Mouse (Mus musculus): ENCODE data around the gene Pgd. TPM values are rescaled to one million over a fixed set of nuclear protein-coding genes. Genes with fewer than 3 reads are reported as not detected.

The Pgd gene
- polyA plus RNA-seq, 1 experiment from 2014 or later = 69.3 TPM

- Histone ChIP-seq H3K4me3 (ENCODE audit: low read depth, low read length) (no peak overlapping the region), H3K9me3 (ENCODE audit: control insufficient read depth, low read depth, low read length) (no peaks in the 10 kb centered on the region), H3K27ac (ENCODE audit: low read length) (no peak overlapping the region), H3K9ac (replicated peaks; ENCODE audit: low read depth, low read length) (no peak overlapping the region), H3K27me3 (ENCODE audit: control insufficient read depth, insufficient read depth, low read length) (no peaks in the 10 kb centered on the region), H3K4me1 (ENCODE audit: control insufficient read depth, insufficient read depth, low read length) (no peaks in the 10 kb centered on the region), H3K36me3 (ENCODE audit: control insufficient read depth, insufficient read depth, low read length) (peaks cover 32% of the 10 kb centered on the region), H3K4me2 (replicated peaks; ENCODE audit: low read depth, low read length) (no peak overlapping the region)
- WGBS = 63% methylated on average over 5 of the region's 5 CpGs
- ATAC-seq (ENCODE audit: insufficient number of reproducible peaks, insufficient read depth, low FRiP score, low read depth) = no peak
Measured at GRCm38 (mm10) chr4:149164150-149164549, 2.4 kb downstream of the Pgd start.

GRCm38 (mm10) chr4:149163196-149163595 is 3.4 kb downstream of the Pgd start:
- Histone ChIP-seq H3K36me3 (ENCODE audit: control insufficient read depth, insufficient read depth, low read length) (peaks cover 39% of the 10 kb centered on the region), H3K9me3 (ENCODE audit: control insufficient read depth, low read depth, low read length) (no peaks in the 10 kb centered on the region), H3K9ac (replicated peaks; ENCODE audit: low read depth, low read length) (no peak overlapping the region), H3K4me1 (ENCODE audit: control insufficient read depth, insufficient read depth, low read length) (no peaks in the 10 kb centered on the region), H3K4me2 (replicated peaks; ENCODE audit: low read depth, low read length) (no peak overlapping the region), H3K27me3 (ENCODE audit: control insufficient read depth, insufficient read depth, low read length) (no peaks in the 10 kb centered on the region), H3K27ac (ENCODE audit: low read length) (no peak overlapping the region), H3K4me3 (ENCODE audit: low read depth, low read length) (no peak overlapping the region)
- 68% methylated on average over 1 of the region's 1 CpGs for WGBS
- no peak for ATAC-seq (ENCODE audit: insufficient number of reproducible peaks, insufficient read depth, low FRiP score, low read depth)

GRCm38 (mm10) chr4:149161166-149161565 is 5.4 kb downstream of the Pgd start:
- Histone ChIP-seq H3K9me3 (ENCODE audit: control insufficient read depth, low read depth, low read length) (no peaks in the 10 kb centered on the region), H3K4me2 (replicated peaks; ENCODE audit: low read depth, low read length) (no peak overlapping the region), H3K9ac (replicated peaks; ENCODE audit: low read depth, low read length) (no peak overlapping the region), H3K4me1 (ENCODE audit: control insufficient read depth, insufficient read depth, low read length) (no peaks in the 10 kb centered on the region), H3K27me3 (ENCODE audit: control insufficient read depth, insufficient read depth, low read length) (no peaks in the 10 kb centered on the region), H3K4me3 (ENCODE audit: low read depth, low read length) (no peak overlapping the region), H3K27ac (ENCODE audit: low read length) (no peak overlapping the region), H3K36me3 (ENCODE audit: control insufficient read depth, insufficient read depth, low read length) (peaks cover 57% of the 10 kb centered on the region)
- no peak for ATAC-seq (ENCODE audit: insufficient number of reproducible peaks, insufficient read depth, low FRiP score, low read depth)
- 96% methylated on average over 6 of the region's 6 CpGs for whole genome bisulfite sequencing

GRCm38 (mm10) chr4:149159891-149160290 is 6.7 kb downstream of the Pgd start:
- Histone ChIP-seq H3K4me1 (ENCODE audit: control insufficient read depth, insufficient read depth, low read length) (no peaks in the 10 kb centered on the region), H3K9me3 (ENCODE audit: control insufficient read depth, low read depth, low read length) (no peaks in the 10 kb centered on the region), H3K27ac (ENCODE audit: low read length) (no peak overlapping the region), H3K9ac (replicated peaks; ENCODE audit: low read depth, low read length) (no peak overlapping the region), H3K27me3 (ENCODE audit: control insufficient read depth, insufficient read depth, low read length) (no peaks in the 10 kb centered on the region), H3K4me2 (replicated peaks; ENCODE audit: low read depth, low read length) (no peak overlapping the region), H3K36me3 (ENCODE audit: control insufficient read depth, insufficient read depth, low read length) (peaks cover 68% of the 10 kb centered on the region), H3K4me3 (ENCODE audit: low read depth, low read length) (no peak overlapping the region)
- ATAC-seq (ENCODE audit: insufficient number of reproducible peaks, insufficient read depth, low FRiP score, low read depth) = no peak
- 82% methylated on average over 13 of the region's 13 CpGs for WGBS

GRCm38 (mm10) chr4:149159203-149159602 is 7.4 kb downstream of the Pgd start:
- 84% methylated on average over 2 of the region's 2 CpGs for WGBS
- H3K27ac ChIP-seq (ENCODE audit: low read length) = no peak overlapping the region
- H3K4me3 ChIP-seq (ENCODE audit: low read depth, low read length) = no peak overlapping the region
- ATAC-seq (ENCODE audit: insufficient number of reproducible peaks, insufficient read depth, low FRiP score, low read depth) = no peak
- peaks cover 75% of the 10 kb centered on the region for H3K36me3 ChIP-seq (ENCODE audit: control insufficient read depth, insufficient read depth, low read length)
- H3K4me1 ChIP-seq (ENCODE audit: control insufficient read depth, insufficient read depth, low read length) = no peaks in the 10 kb centered on the region
- H3K9me3 ChIP-seq (ENCODE audit: control insufficient read depth, low read depth, low read length) = no peaks in the 10 kb centered on the region
- H3K4me2 ChIP-seq (replicated peaks; ENCODE audit: low read depth, low read length) = no peak overlapping the region
- H3K9ac ChIP-seq (replicated peaks; ENCODE audit: low read depth, low read length) = no peak overlapping the region
- no peaks in the 10 kb centered on the region for H3K27me3 ChIP-seq (ENCODE audit: control insufficient read depth, insufficient read depth, low read length)

- no peaks in the 10 kb centered on the region for H3K27me3 ChIP-seq (ENCODE audit: control insufficient read depth, insufficient read depth, low read length)
- no peak overlapping the region for H3K9ac ChIP-seq (replicated peaks; ENCODE audit: low read depth, low read length)
- WGBS = 86% methylated on average over 8 of the region's 8 CpGs
- no peak overlapping the region for H3K4me2 ChIP-seq (replicated peaks; ENCODE audit: low read depth, low read length)
- no peak for ATAC-seq (ENCODE audit: insufficient number of reproducible peaks, insufficient read depth, low FRiP score, low read depth)
- peaks cover 91% of the 10 kb centered on the region for H3K36me3 ChIP-seq (ENCODE audit: control insufficient read depth, insufficient read depth, low read length)
- H3K9me3 ChIP-seq (ENCODE audit: control insufficient read depth, low read depth, low read length) = no peaks in the 10 kb centered on the region
- no peaks in the 10 kb centered on the region for H3K4me1 ChIP-seq (ENCODE audit: control insufficient read depth, insufficient read depth, low read length)
- H3K27ac ChIP-seq (ENCODE audit: low read length) = no peak overlapping the region
- no peak overlapping the region for H3K4me3 ChIP-seq (ENCODE audit: low read depth, low read length)
Measured at GRCm38 (mm10) chr4:149157415-149157973, 9.1 kb downstream of the Pgd start.

GRCm38 (mm10) chr4:149155711-149156110 is 10.9 kb downstream of the Pgd start:
- ATAC-seq (ENCODE audit: insufficient number of reproducible peaks, insufficient read depth, low FRiP score, low read depth) = no peak
- Histone ChIP-seq H3K4me2 (replicated peaks; ENCODE audit: low read depth, low read length) (no peak overlapping the region), H3K4me1 (ENCODE audit: control insufficient read depth, insufficient read depth, low read length) (no peaks in the 10 kb centered on the region), H3K9ac (replicated peaks; ENCODE audit: low read depth, low read length) (no peak overlapping the region), H3K36me3 (ENCODE audit: control insufficient read depth, insufficient read depth, low read length) (peaks cover 88% of the 10 kb centered on the region), H3K27ac (ENCODE audit: low read length) (no peak overlapping the region), H3K4me3 (ENCODE audit: low read depth, low read length) (no peak overlapping the region), H3K9me3 (ENCODE audit: control insufficient read depth, low read depth, low read length) (no peaks in the 10 kb centered on the region), H3K27me3 (ENCODE audit: control insufficient read depth, insufficient read depth, low read length) (no peaks in the 10 kb centered on the region)
- 95% methylated on average over 6 of the region's 6 CpGs for WGBS

- 97% methylated on average over 7 of the region's 7 CpGs for WGBS
- no peak overlapping the region for H3K4me3 ChIP-seq (ENCODE audit: low read depth, low read length)
- no peaks in the 10 kb centered on the region for H3K9me3 ChIP-seq (ENCODE audit: control insufficient read depth, low read depth, low read length)
- H3K4me2 ChIP-seq (replicated peaks; ENCODE audit: low read depth, low read length) = no peak overlapping the region
- no peaks in the 10 kb centered on the region for H3K4me1 ChIP-seq (ENCODE audit: control insufficient read depth, insufficient read depth, low read length)
- no peak overlapping the region for H3K27ac ChIP-seq (ENCODE audit: low read length)
- no peaks in the 10 kb centered on the region for H3K27me3 ChIP-seq (ENCODE audit: control insufficient read depth, insufficient read depth, low read length)
- ATAC-seq (ENCODE audit: insufficient number of reproducible peaks, insufficient read depth, low FRiP score, low read depth) = no peak
- peaks cover 87% of the 10 kb centered on the region for H3K36me3 ChIP-seq (ENCODE audit: control insufficient read depth, insufficient read depth, low read length)
- no peak overlapping the region for H3K9ac ChIP-seq (replicated peaks; ENCODE audit: low read depth, low read length)
Measured at GRCm38 (mm10) chr4:149154859-149155258, 11.7 kb downstream of the Pgd start.

- H3K27me3 ChIP-seq (ENCODE audit: control insufficient read depth, insufficient read depth, low read length) = no peaks in the 10 kb centered on the region
- no peak overlapping the region for H3K9ac ChIP-seq (replicated peaks; ENCODE audit: low read depth, low read length)
- H3K27ac ChIP-seq (ENCODE audit: low read length) = no peak overlapping the region
- no peaks in the 10 kb centered on the region for H3K9me3 ChIP-seq (ENCODE audit: control insufficient read depth, low read depth, low read length)
- 89% methylated on average over 11 of the region's 11 CpGs for WGBS
- no peak overlapping the region for H3K4me2 ChIP-seq (replicated peaks; ENCODE audit: low read depth, low read length)
- ATAC-seq (ENCODE audit: insufficient number of reproducible peaks, insufficient read depth, low FRiP score, low read depth) = no peak
- no peak overlapping the region for H3K4me3 ChIP-seq (ENCODE audit: low read depth, low read length)
- H3K4me1 ChIP-seq (ENCODE audit: control insufficient read depth, insufficient read depth, low read length) = peaks cover 5% of the 10 kb centered on the region; the same call in 1 of the 2 replicates
- H3K36me3 ChIP-seq (ENCODE audit: control insufficient read depth, insufficient read depth, low read length) = peaks cover 54% of the 10 kb centered on the region
Measured at GRCm38 (mm10) chr4:149150721-149151120, 15.8 kb downstream of the Pgd start.
